Mouse (Mus musculus) adrenal gland, postnatal 10 days (tissue): Measurements from ENCODE around the gene Tmem231. TPM values are rescaled to one million over a fixed set of nuclear protein-coding genes. Genes with fewer than 3 reads are reported as not detected.

Source experiments
- DNase-seq: peaks from one replicate; pipeline ENCODE4 v3.0.0; 2021; ENCODE audit warnings: mixed read lengths
- long read RNA-seq, 2 experiments: library from polyadenylated mRNA; stranded (forward); transcript quantifications; one replicate each; pipeline ENCODE4 v2.0.0; 2021
- total RNA-seq, 2 experiments: library from RNA; stranded (reverse); gene quantifications; 2 replicates each; pipeline ENCODE4 v1.2.3; 2021

Tmem231 gene
- total RNA-seq, result 1 to 10 TPM; 4.0 to 5.5 TPM
- long read RNA-seq, experiment 1, partial matches to known transcripts, result 1 of 4 reads
- long read RNA-seq, experiment 1, other reads (novel, unspliced or antisense), result 2 of 4 reads
- long read RNA-seq, experiment 2, partial matches to known transcripts, result 0 of 5 reads
- long read RNA-seq, experiment 2, other reads (novel, unspliced or antisense), result 1 of 5 reads

GRCm38 (mm10) chr8:111933348-111934076, at the start of gene Tmem231:
Gene Tmem231 (minus strand): TSS chr8:111933881.
- DNase-seq, result peak; percentile 92

- no peak for DNase-seq
Measured at GRCm38 (mm10) chr8:111982116-111982515, 48.4 kb upstream of the Tmem231 start.

GRCm38 (mm10) chr8:111978147-111978546, 44.5 kb upstream of the Tmem231 start:
- DNase-seq, result no peak

GRCm38 (mm10) chr8:111976326-111976725, 42.6 kb upstream of the Tmem231 start:
- no peak for DNase-seq

- no peak for DNase-seq
Measured at GRCm38 (mm10) chr8:111975706-111976105, 42.0 kb upstream of the Tmem231 start.

GRCm38 (mm10) chr8:111974138-111974537, 40.5 kb upstream of the Tmem231 start:
- no peak for DNase-seq

GRCm38 (mm10) chr8:111968991-111969390, 35.3 kb upstream of the Tmem231 start:
- no peak for DNase-seq

- no peak for DNase-seq
Measured at GRCm38 (mm10) chr8:111968541-111968940, 34.9 kb upstream of the Tmem231 start.

GRCm38 (mm10) chr8:111967246-111967870, 33.7 kb upstream of the Tmem231 start:
- DNase-seq, result no peak

- peak; percentile 26 for DNase-seq
Measured at GRCm38 (mm10) chr8:111964849-111965561, 31.3 kb upstream of the Tmem231 start.

- DNase-seq, result no peak
Measured at GRCm38 (mm10) chr8:111964351-111964750, 30.7 kb upstream of the Tmem231 start.

GRCm38 (mm10) chr8:111963546-111963945, 29.9 kb upstream of the Tmem231 start:
- no peak for DNase-seq

GRCm38 (mm10) chr8:111963091-111963490, 29.4 kb upstream of the Tmem231 start:
- DNase-seq, result peak; percentile 24

- DNase-seq, result no peak
Measured at GRCm38 (mm10) chr8:111962589-111962988, 28.9 kb upstream of the Tmem231 start.

GRCm38 (mm10) chr8:111961330-111961729, 27.6 kb upstream of the Tmem231 start:
- DNase-seq, result no peak

- DNase-seq, result no peak
Measured at GRCm38 (mm10) chr8:111960591-111961321, 27.1 kb upstream of the Tmem231 start.

- DNase-seq, result no peak
Measured at GRCm38 (mm10) chr8:111957231-111957630, 23.6 kb upstream of the Tmem231 start.

- DNase-seq, result no peak
Measured at GRCm38 (mm10) chr8:111955879-111956278, 22.2 kb upstream of the Tmem231 start.

- no peak for DNase-seq
Measured at GRCm38 (mm10) chr8:111954844-111955594, 21.3 kb upstream of the Tmem231 start.

GRCm38 (mm10) chr8:111951936-111952335, 18.3 kb upstream of the Tmem231 start:
- DNase-seq, result no peak

GRCm38 (mm10) chr8:111951317-111951716, 17.6 kb upstream of the Tmem231 start:
- no peak for DNase-seq
